Mouse (Mus musculus): Measurements from ENCODE around the gene Emc9.

- no peak for TF ChIP-seq MYOD1 (IDR thresholded peaks at IDR 0.05; ENCODE audit: control insufficient read depth in 1 of 3, insufficient read length in 2 of 3, low read depth in 2 of 3)
- TF ChIP-seq POLR2A (IDR thresholded peaks at IDR 0.05; ENCODE audit: insufficient read length, low read depth), result no peak
- TF ChIP-seq USF1 (IDR thresholded peaks at IDR 0.05; ENCODE audit: low read depth), result no peak
- TF ChIP-seq POLR2AphosphoS2 (IDR thresholded peaks at IDR 0.05; ENCODE audit: insufficient read length, low read depth), result no peak
Observed at GRCm38 (mm10) chr14:55592226-55592625, 7.1 kb upstream of the Emc9 start.

All from myocyte (in vitro differentiated cells).